Mouse (Mus musculus) bone marrow macrophage, adult 2 months (primary cell): Measurements from ENCODE around the gene Snrk.

Experiments
- CTCF ChIP-seq: IDR thresholded peaks from 2 replicates; pipeline ENCODE4 v1.5.1; 2012; ENCODE audit warnings: low read depth, mild to moderate bottlenecking, low read length, moderate library complexity
- POLR2A ChIP-seq: IDR thresholded peaks from 2 replicates; pipeline ENCODE4 v1.6.1; 2012; ENCODE audit warnings: mild to moderate bottlenecking, low read depth, low read length, borderline replicate concordance

- TF ChIP-seq CTCF (no peak), POLR2A (no peak)
These were observed 7.4 kb upstream of the Snrk start for GRCm38 (mm10) chr9:122109553-122110225.
